Mouse (Mus musculus) cerebellum, postnatal 4 days (tissue): Measurements from ENCODE around the gene Atp23.
A peak's percentile ranks its signal among the peaks of the same experiment; 100 is the strongest.

Experiments
- DNase-seq, 2 experiments: peaks; one replicate each; pipeline ENCODE4 v3.0.0; 2022; ENCODE audit warnings: low spot score in 2 of 2, mixed read lengths in 1 of 2

Gene Atp23

GRCm38 (mm10) chr10:126900821-126901487 lies at the start of gene Atp23:
Gene Atp23, minus strand, starts transcription at chr10:126901355.
- DNase-seq: peak; percentile 83 to 94

GRCm38 (mm10) chr10:126950572-126950971 lies 49.4 kb upstream of the Atp23 start:
- DNase-seq: no peak

- DNase-seq: no peak
Measured at GRCm38 (mm10) chr10:126949824-126950223, 48.7 kb upstream of the Atp23 start.

DNA sequence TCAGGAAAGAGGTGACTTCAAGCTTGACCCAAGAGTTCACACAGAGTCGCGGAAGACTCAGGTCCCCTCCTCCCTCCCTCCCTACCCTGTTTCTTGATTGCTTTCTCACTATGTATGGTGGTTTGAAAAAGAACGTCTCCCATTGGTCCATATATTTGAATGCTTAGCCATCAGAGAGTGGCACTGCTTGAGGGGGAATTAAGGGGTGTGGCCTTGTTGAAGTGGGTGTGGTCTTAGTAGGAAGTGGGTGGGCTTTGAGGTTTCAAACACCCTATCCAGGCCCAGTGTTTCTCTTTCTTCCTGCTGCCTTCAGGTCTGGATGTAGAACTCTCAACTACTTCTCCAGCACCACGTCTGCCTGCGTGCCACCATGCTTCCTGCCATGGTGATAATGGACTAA lies 44.4 kb upstream of the Atp23 start:
- DNase-seq: no peak

- DNase-seq: no peak
Measured at GRCm38 (mm10) chr10:126940949-126941348, 39.8 kb upstream of the Atp23 start.

GRCm38 (mm10) chr10:126935556-126936381 lies 34.6 kb upstream of the Atp23 start:
- DNase-seq: no peak

DNA sequence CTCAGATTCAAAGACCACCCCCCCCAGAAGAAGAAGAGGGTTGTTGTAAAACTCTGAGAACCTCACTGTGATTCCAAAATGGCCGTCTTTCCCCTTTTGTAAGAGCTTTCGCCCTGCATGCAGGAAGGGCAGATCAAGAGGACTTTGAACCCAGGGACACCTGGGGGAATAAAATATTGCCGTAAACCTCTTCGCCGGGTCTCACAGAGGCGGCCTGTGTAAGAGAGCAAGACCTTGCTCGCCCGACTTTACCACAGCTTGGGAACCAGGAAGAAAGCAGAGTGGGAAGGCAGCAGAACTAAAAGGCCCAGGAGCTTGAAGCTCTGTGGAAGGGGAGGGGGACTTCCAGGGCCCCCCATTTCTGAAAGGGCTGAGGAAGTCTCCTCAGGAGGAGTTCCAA lies 34.0 kb upstream of the Atp23 start:
- DNase-seq: no peak

DNA sequence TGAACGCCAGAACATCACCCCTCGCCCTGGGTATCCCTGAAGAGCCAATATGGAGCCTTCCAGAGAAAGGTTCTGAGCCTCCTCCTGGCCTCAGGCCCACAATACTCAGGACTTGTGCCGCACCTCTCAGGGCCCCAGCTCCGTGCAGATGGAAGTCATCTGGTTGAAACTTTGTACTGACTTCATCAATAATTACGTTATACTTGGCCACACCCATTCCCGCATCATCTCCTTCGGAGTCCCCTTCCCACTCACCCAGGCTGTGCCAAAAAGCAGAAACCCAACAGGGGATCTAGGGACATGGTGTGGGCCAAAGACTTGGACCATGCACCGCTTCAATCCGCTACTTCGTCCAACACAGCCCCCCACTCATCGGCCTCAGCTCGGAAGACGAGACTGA lies 33.4 kb upstream of the Atp23 start:
- no peak for DNase-seq

- DNase-seq: no peak
Measured at GRCm38 (mm10) chr10:126931760-126932139, 30.6 kb upstream of the Atp23 start.

DNA sequence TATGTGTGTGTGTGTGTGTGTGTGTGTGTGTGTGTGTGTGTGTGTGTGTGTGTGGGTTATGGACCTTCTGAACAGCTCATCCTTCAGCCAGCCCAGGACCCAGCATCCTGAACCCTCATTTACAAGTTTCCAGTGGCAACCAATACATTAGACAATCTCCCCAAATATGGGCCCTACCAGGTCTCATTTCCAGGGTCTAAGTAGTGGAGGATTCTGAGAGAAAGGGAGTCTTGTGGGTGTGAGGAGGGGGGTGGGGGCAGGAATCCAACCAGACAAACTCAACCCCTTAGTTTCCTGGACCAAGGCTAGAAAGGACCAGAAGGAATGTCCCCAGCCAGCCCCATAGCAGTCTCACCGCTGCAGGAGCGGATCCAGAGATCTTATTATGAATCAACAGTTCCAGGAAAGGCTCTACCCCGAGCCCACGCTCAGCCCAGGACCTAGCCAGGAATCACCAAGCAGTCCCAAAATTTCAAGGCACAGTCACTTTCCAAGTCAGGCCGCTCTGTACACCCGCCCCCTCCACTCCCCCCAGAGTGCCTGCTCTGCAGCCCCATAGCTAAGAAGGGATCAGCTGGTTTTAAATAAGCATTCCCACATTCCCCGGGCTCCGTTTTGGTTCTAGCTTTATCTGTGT lies 30.1 kb upstream of the Atp23 start:
- DNase-seq: no peak

DNA sequence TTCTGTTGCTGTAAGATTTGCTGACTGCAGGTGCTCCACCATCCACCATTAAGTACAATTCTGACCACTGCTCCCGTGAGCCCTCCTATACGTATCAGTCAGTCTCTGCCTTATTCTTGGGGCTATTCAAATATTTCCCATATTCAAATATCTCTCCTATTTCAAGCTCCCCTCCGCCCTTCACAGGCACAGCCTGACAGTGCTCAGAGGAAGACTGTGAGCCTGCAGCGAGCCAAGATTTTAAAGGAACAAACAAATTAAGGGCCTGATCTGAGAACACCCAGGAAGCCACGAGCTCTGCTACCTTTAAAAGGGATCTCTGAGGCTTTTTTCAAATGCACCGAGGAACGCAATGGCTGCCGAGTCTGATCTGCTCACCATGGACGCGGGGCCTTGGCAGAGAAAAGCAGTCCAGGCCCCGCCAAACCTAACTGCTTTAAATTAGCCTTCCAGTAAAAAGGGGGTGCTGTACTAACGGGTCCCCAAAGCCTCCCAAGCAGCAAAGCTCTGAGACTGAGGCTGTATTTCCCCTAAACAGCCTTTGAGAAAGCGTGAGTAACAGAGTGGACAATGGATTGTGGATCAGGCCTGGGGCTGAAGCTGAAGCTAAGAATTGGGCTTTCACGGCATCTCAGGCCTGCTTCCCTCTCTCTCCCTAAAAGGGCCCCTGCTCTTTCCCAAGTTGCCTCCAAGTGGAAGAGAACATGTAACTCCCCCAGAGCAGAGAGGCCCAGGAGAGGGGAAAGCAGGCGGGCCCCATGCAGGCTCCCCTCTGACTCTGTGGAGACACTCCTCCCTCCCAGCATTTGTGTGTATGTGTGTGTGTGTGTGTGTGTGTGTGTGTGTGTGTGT lies 29.3 kb upstream of the Atp23 start:
- no peak for DNase-seq

GRCm38 (mm10) chr10:126929543-126929942 lies 28.4 kb upstream of the Atp23 start:
- no peak for DNase-seq

DNA sequence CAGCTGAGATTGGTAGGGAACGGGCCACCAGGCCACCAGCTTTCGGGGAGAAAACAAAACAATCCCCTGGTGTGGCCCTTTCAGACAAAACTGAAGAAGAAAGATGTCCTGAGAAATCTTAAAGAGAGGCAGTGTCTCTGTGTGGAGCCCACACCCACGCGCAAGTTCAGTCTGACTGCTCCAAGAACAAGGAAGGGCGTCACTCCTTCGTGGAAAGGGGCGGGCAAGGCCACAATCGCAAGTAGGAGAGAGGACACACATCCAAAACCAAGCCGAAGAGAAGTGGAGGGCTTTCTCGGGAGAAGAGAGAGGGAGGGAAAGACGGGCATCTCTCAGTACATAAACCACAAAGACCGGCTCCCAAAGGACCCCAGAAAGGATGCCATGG lies 27.7 kb upstream of the Atp23 start:
- no peak for DNase-seq

- peak; percentile 58 to 68 for DNase-seq
Measured at GRCm38 (mm10) chr10:126928011-126928818, 27.1 kb upstream of the Atp23 start.

DNA sequence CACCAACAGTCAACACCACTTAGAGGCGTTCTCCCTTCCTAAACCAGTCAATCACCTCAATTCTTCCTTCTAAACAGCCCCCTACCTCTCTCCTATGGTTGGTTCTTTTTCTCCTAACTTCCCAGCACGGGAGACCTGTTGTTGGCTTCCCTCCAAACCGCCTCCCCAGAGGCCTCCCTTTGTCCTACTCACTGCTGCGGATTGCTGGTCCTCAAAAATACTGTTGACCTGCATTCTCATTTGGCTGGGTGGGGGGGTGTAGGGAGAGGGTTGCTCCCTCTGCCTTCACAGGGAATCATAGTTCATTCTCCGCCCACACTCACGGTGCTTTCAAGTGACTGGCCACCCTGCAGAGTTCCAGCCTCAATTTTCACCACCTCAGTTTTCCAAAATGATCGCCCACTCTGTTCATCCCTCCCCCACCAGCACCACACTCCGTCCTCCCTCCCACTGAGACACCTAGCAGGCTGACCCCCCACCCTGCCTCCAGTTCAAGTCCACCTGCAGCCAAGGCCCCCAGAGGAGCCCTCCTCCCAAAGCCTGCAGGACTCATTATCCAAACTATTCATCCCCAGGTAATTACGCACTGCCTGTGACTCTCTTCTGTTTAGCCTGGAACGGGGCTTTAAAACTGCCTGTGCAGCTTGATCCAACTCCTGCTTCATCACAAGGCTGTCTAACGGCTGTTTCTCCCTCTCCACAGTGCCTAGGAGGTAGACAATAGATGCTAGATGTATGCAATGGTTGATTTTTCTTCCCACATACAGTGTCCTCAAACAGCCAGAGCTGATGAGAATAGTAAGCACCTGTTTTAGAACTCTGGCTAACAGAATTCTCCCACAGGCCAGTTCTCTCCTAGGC lies 26.2 kb upstream of the Atp23 start:
- DNase-seq: no peak

DNA sequence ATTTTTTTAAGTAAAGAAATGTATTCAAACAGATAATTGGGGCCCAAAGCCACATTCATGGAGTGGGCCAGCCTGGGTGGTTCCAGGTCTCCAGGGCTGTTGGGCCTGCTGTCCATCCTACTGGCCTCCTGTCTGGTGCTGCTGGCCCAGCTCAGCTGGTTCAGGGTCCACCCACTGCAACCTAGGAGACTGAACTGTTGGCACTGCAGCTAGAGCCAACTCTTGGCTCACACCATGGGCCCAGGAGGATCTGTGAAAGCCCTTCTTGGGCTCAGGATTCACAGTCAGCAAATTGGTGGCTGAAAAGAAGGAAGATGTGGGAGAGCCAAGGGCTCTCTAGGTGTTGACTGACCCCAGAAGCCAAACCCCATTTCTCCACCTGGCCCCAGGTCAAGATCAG lies 24.2 kb upstream of the Atp23 start:
- no peak for DNase-seq

DNA sequence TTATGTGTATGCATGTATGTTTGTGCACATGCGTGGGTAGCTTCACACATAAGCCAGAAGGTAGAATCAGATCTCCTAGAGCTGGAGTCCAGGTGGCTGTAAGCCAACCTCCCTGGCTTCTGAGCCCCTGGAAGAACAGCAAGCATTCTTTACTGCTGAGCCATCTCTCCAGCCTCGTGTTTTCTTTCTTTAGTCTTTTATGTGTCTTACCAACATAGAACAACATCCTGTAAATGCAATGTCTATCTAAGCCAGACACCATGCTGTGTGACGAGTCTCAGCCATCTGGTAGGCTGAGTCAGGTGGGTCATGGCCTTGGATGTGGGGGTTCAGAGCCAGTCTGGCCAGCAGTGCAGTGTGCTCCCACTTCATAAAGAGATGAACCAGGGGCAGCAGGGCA lies 22.9 kb upstream of the Atp23 start:
- DNase-seq: no peak

DNA sequence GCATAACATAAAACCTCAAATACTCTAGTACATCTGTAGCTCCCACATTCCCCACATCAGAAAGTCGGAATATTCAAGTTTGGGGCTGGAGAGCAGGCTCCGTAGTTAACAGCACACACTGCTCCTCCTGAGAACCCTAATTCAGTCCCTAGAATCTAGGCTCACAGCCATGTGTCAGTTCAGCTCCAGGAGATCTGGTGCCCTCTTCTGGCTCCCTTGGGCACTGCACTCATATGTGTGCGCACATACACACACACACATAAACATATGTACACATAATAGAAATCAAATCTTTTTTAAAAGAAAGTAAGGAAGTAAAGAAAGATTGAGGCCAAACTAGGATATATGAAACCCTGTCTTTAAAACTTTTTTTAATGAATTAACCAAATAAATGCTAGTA lies 19.1 kb upstream of the Atp23 start:
- DNase-seq: no peak

GRCm38 (mm10) chr10:126919067-126919466 lies 17.9 kb upstream of the Atp23 start:
- DNase-seq: peak; percentile 95 to 97

- no peak for DNase-seq
Measured at GRCm38 (mm10) chr10:126914288-126914687, 13.1 kb upstream of the Atp23 start.
